In the genomic region with DNA sequence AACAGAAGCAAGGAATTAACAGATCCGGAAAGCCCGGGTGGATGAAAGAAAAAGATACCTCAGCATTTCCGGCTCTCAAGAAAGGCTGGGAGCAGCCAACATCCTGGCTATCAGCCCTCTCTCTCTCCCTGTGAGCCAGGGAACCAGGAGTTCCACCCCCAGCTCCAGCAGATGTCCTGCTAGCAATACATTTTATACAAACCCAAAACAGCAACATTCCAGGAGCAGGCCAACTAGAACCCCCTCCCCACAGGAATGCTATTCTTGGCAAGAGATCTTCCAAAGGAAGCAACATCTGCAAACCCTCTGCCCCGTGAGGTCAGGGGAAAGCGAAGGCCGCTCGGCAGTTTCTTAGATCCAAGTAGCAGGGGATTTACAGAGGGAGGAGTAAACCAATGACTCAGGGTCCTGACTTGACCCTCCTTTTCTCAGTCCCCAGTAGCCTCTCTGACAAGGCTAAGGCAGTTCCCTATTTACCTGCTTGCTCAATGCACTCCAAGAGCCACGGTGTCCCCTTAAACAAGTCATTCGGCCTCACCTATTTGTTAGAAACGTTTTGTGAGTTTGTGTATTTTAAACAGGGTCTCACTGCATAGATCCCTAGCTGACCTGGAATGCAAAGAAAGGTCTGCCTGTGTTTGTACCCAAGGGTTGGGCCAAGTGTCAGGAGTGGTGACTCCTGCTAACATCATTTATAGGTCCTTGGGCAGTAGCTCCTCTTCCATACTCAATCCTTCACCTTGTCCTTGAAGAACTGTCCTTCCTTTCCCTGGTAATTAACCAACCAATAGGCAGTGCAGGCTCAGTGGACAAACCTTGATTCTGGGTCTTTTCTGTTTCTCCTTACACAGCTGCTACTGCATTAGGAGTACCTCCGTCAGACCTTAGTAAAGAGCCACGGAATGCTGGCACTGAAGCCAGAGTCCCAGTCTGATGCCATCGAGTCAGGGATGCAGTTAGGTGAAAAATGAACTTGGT, we compare ENCODE assay signal across 8 mouse cellular contexts. TPM values are rescaled to one million over a fixed set of nuclear protein-coding genes. Genes with fewer than 3 reads are reported as not detected.
DNase-seq lines count a peak whose midpoint lies in the region; ATAC-seq and TF ChIP-seq lines count a peak whose summit lies in the region.

No protein-coding gene starts in this region.

- H3K36me3 ChIP-seq in hindbrain, postnatal 0 days (ENCODE audit: insufficient read depth, low read length): peaks cover 47% of the 10 kb centered on the region
- peaks cover 21% of the 10 kb centered on the region for H3K36me3 ChIP-seq in hindbrain, embryonic 11.5 days (ENCODE audit: control insufficient read depth, insufficient read depth, low read length)
- H3K36me3 ChIP-seq in MEL (ENCODE audit: control insufficient read depth in 1 of 2, insufficient read depth in 2 of 2, low read length in 2 of 2): peaks cover 20 to 22% of the 10 kb centered on the region in 2 experiments
- H3K36me3 ChIP-seq in embryonic facial prominence, embryonic 14.5 days (ENCODE audit: control insufficient read depth, insufficient read depth, low read length): peaks cover 48% of the 10 kb centered on the region

- TF ChIP-seq EP300 in MEL (IDR thresholded peaks at IDR 0.05; ENCODE audit: low read depth in 1 of 2, low read length in 2 of 2): no peak

- H3K27ac ChIP-seq in hindbrain, postnatal 0 days: peak overlapping the region; percentile 36
- no peak overlapping the region for H3K27ac ChIP-seq in hindbrain, embryonic 11.5 days (ENCODE audit: low read depth, low read length)
- H3K27ac ChIP-seq in MEL (ENCODE audit: control insufficient read depth, low read depth, low read length): no peak overlapping the region
- H3K27ac ChIP-seq in embryonic facial prominence, embryonic 14.5 days (replicated peaks; ENCODE audit: low read depth, low read length): peak overlapping the region; percentile 81
- peak overlapping the region; percentile 27 for H3K27ac ChIP-seq in olfactory bulb, adult 2 months (ENCODE audit: insufficient read depth, low read depth, low read length)

- ATAC-seq in hindbrain, postnatal 0 days: no peak
- no peak for ATAC-seq in hindbrain, embryonic 11.5 days (ENCODE audit: low FRiP score)
- ATAC-seq in embryonic facial prominence, embryonic 14.5 days (ENCODE audit: low read depth): peak; percentile 79
- ATAC-seq in CD4-positive, CD25-positive, alpha-beta regulatory T cell, adult 4 months: no peak

- no peak for TF ChIP-seq CTCF in hindbrain, postnatal 0 days (IDR thresholded peaks at IDR 0.05; ENCODE audit: low read depth)
- no peak for TF ChIP-seq CTCF in MEL (IDR thresholded peaks at IDR 0.05 in 2 of 3, conservative IDR thresholded peaks at IDR 0.05 in 1 of 3; ENCODE audit: control insufficient read depth in 1 of 3, insufficient read depth in 1 of 3, low read depth in 2 of 3, low read length in 3 of 3, poor library complexity in 1 of 3, severe bottlenecking in 1 of 3)
- no peak for TF ChIP-seq CTCF in olfactory bulb, adult 2 months (IDR thresholded peaks at IDR 0.05; ENCODE audit: insufficient read depth, low read depth, low read length)

- H3K9me3 ChIP-seq in hindbrain, postnatal 0 days (ENCODE audit: low read length): no peaks in the 10 kb centered on the region
- no peaks in the 10 kb centered on the region for H3K9me3 ChIP-seq in hindbrain, embryonic 11.5 days (ENCODE audit: control insufficient read depth, low read length)
- no peaks in the 10 kb centered on the region for H3K9me3 ChIP-seq in MEL (replicated peaks; ENCODE audit: insufficient read depth, low read length)
- no peaks in the 10 kb centered on the region for H3K9me3 ChIP-seq in embryonic facial prominence, embryonic 14.5 days (ENCODE audit: control insufficient read depth, low read length)

- WGBS in hindbrain, postnatal 0 days: 64% methylated on average over 13 of the region's 13 CpGs
- 63% methylated on average over 13 of the region's 13 CpGs for WGBS in hindbrain, embryonic 11.5 days
- WGBS in embryonic facial prominence, embryonic 14.5 days: 38% methylated on average over 13 of the region's 13 CpGs
- 50% methylated on average over 13 of the region's 13 CpGs for WGBS in olfactory bulb, adult 2 months

- TF ChIP-seq RAD21 in MEL (IDR thresholded peaks at IDR 0.05; ENCODE audit: low read depth, low read length): no peak

- H3K79me2 ChIP-seq in MEL (ENCODE audit: control insufficient read depth, insufficient read depth, low read length, poor library complexity): no peaks in the 10 kb centered on the region

- no peak overlapping the region for H3K9ac ChIP-seq in hindbrain, postnatal 0 days (replicated peaks; ENCODE audit: low read length)
- no peak overlapping the region for H3K9ac ChIP-seq in hindbrain, embryonic 11.5 days (ENCODE audit: low read depth, low read length)
- no peak overlapping the region for H3K9ac ChIP-seq in MEL (ENCODE audit: control insufficient read depth, low read depth, low read length, poor library complexity, severe bottlenecking)
- no peak overlapping the region for H3K9ac ChIP-seq in embryonic facial prominence, embryonic 14.5 days (ENCODE audit: low read depth, low read length)

- H3K4me1 ChIP-seq in hindbrain, postnatal 0 days (ENCODE audit: insufficient read depth, low read length): no peaks in the 10 kb centered on the region; the same call in 1 of the 2 replicates
- H3K4me1 ChIP-seq in hindbrain, embryonic 11.5 days (replicated peaks; ENCODE audit: control insufficient read depth, insufficient read depth, low read length): no peaks in the 10 kb centered on the region
- peaks cover 7 to 8% of the 10 kb centered on the region in 2 experiments for H3K4me1 ChIP-seq in MEL (ENCODE audit: control insufficient read depth in 1 of 2, insufficient read depth in 2 of 2, low read length in 2 of 2)
- H3K4me1 ChIP-seq in embryonic facial prominence, embryonic 14.5 days (ENCODE audit: control insufficient read depth, insufficient read depth, low read length): peaks cover 8% of the 10 kb centered on the region; the same call in 1 of the 2 replicates
- H3K4me1 ChIP-seq in olfactory bulb, adult 2 months (ENCODE audit: control insufficient read depth, insufficient read depth, low read length): peaks cover 11% of the 10 kb centered on the region

- DNase-seq in hindbrain, postnatal 0 days (ENCODE audit: low spot score): peak; percentile 9
- DNase-seq in hindbrain, embryonic 11.5 days (ENCODE audit: low spot score): no peak
- peak; percentile 35 for DNase-seq in MEL (ENCODE audit: low read depth, low spot score)
- DNase-seq in embryonic facial prominence, embryonic 14.5 days (ENCODE audit: low spot score): peak; percentile 89
- DNase-seq in kidney, adult 18-20 months: peak; percentile 28
- DNase-seq in spleen, postnatal 10 days (ENCODE audit: low spot score in 2 of 2): no peak

- no peaks in the 10 kb centered on the region for H3K27me3 ChIP-seq in hindbrain, postnatal 0 days (ENCODE audit: insufficient read depth, low read length)
- H3K27me3 ChIP-seq in hindbrain, embryonic 11.5 days (ENCODE audit: control insufficient read depth, insufficient read depth, low read length): no peaks in the 10 kb centered on the region
- H3K27me3 ChIP-seq in MEL (ENCODE audit: control insufficient read depth in 1 of 2, insufficient read depth in 2 of 2, low read length in 2 of 2): no peaks in the 10 kb centered on the region
- H3K27me3 ChIP-seq in embryonic facial prominence, embryonic 14.5 days (replicated peaks; ENCODE audit: control insufficient read depth, insufficient read depth, low read length): no peaks in the 10 kb centered on the region

- H3K4me3 ChIP-seq in hindbrain, postnatal 0 days (ENCODE audit: low read length): no peak overlapping the region
- no peak overlapping the region for H3K4me3 ChIP-seq in hindbrain, embryonic 11.5 days (ENCODE audit: low read depth, low read length)
- no peak overlapping the region for H3K4me3 ChIP-seq in MEL (ENCODE audit: control insufficient read depth in 1 of 2, insufficient read depth in 1 of 2, low read depth in 2 of 2, low read length in 2 of 2)
- H3K4me3 ChIP-seq in embryonic facial prominence, embryonic 14.5 days (ENCODE audit: low read depth, low read length): no peak overlapping the region
- H3K4me3 ChIP-seq in olfactory bulb, adult 2 months (ENCODE audit: insufficient read depth, low read depth, low read length): no peak overlapping the region

- no peak overlapping the region for H3K4me2 ChIP-seq in hindbrain, postnatal 0 days (ENCODE audit: low read depth, low read length)
- H3K4me2 ChIP-seq in hindbrain, embryonic 11.5 days (replicated peaks; ENCODE audit: low read depth, low read length): no peak overlapping the region
- H3K4me2 ChIP-seq in embryonic facial prominence, embryonic 14.5 days (ENCODE audit: low read depth, low read length): no peak overlapping the region

- TF ChIP-seq POLR2A in MEL (IDR thresholded peaks at IDR 0.05; ENCODE audit: control insufficient read depth in 1 of 2, insufficient read depth in 1 of 2, low read depth in 1 of 2, low read length in 2 of 2, poor library complexity in 1 of 2): peak in 1 of 2 experiments; percentile 53; a peak in 2 of 4 replicates
- no peak for TF ChIP-seq POLR2A in olfactory bulb, adult 2 months (IDR thresholded peaks at IDR 0.05; ENCODE audit: insufficient read depth, low read depth, low read length)

RNA-seq across cellular contexts. Expression of a gene that starts 3.1 kb away (rescaled TPM):
- total RNA-seq in hindbrain, postnatal 0 days (2014; rRNA removed): 1.9 and 8.8 TPM in 2 replicates
- polyA plus RNA-seq in hindbrain, postnatal 0 days (2015; fragmentation: Nextera tagmentation; extraction: Ambion mirVana): 8.5 and 11.4 TPM in 2 replicates
- polyA plus RNA-seq in hindbrain, embryonic 11.5 days (2014; fragmentation: Nextera tagmentation; extraction: Ambion mirVana): 0.19 and 1.4 TPM in 2 replicates
- 0.12 and 0.26 TPM in 2 replicates for total RNA-seq in MEL (2012; rRNA removed)
- polyA plus RNA-seq in MEL (2012; ENCODE audit: insufficient read depth in 1 of 2, insufficient read length in 2 of 2, low read depth in 1 of 2, low replicate concordance in 2 of 2, missing spikeins in 1 of 2): under 1 TPM in 1 of 2 experiments, not detected in 1; 0.18 TPM
- polyA plus RNA-seq in embryonic facial prominence, embryonic 14.5 days (2014; fragmentation: Nextera tagmentation; extraction: Ambion mirVana): 1.4 and 1.7 TPM in 2 replicates
- not detected in 2 replicates for polyA plus RNA-seq in olfactory bulb, adult 2 months (2012; ENCODE audit: insufficient read depth, insufficient read length, low replicate concordance, missing spikeins)
- not detected for polyA plus RNA-seq in CD4-positive, CD25-positive, alpha-beta regulatory T cell, adult 4 months (2017; shearing (Covaris generic))

RNA-seq across cellular contexts. Expression of a gene that starts 37.6 kb away (rescaled TPM):
- total RNA-seq in hindbrain, postnatal 0 days (2014; rRNA removed): 39.5 and 51.9 TPM in 2 replicates
- 51.4 and 51.6 TPM in 2 replicates for polyA plus RNA-seq in hindbrain, postnatal 0 days (2015; fragmentation: Nextera tagmentation; extraction: Ambion mirVana)
- polyA plus RNA-seq in hindbrain, embryonic 11.5 days (2014; fragmentation: Nextera tagmentation; extraction: Ambion mirVana): 66.9 and 67.6 TPM in 2 replicates
- total RNA-seq in MEL (2012; rRNA removed): 31.7 and 32.1 TPM in 2 replicates
- polyA plus RNA-seq in MEL (2012; ENCODE audit: insufficient read depth in 1 of 2, insufficient read length in 2 of 2, low read depth in 1 of 2, low replicate concordance in 2 of 2, missing spikeins in 1 of 2): 10 to 100 TPM in 1 of 2 experiments, not detected in 1; 35.3 TPM
- 69.8 and 77.9 TPM in 2 replicates for polyA plus RNA-seq in embryonic facial prominence, embryonic 14.5 days (2014; fragmentation: Nextera tagmentation; extraction: Ambion mirVana)
- not detected in 2 replicates for polyA plus RNA-seq in olfactory bulb, adult 2 months (2012; ENCODE audit: insufficient read depth, insufficient read length, low replicate concordance, missing spikeins)
- 10 to 100 TPM; 57.7 to 94.5 TPM for polyA plus RNA-seq in CD4-positive, CD25-positive, alpha-beta regulatory T cell, adult 4 months (2017; shearing (Covaris generic))

RNA-seq across cellular contexts. Expression of a gene that starts 37.8 kb away (rescaled TPM):
- total RNA-seq in hindbrain, postnatal 0 days (2014; rRNA removed): 82.5 and 83.1 TPM in 2 replicates
- 60.6 and 64.6 TPM in 2 replicates for polyA plus RNA-seq in hindbrain, postnatal 0 days (2015; fragmentation: Nextera tagmentation; extraction: Ambion mirVana)
- 161 and 190 TPM in 2 replicates for polyA plus RNA-seq in hindbrain, embryonic 11.5 days (2014; fragmentation: Nextera tagmentation; extraction: Ambion mirVana)
- 150 and 170 TPM in 2 replicates for total RNA-seq in MEL (2012; rRNA removed)
- 100 to 1,000 TPM; 167 to 224 TPM for polyA plus RNA-seq in MEL (2012; ENCODE audit: insufficient read depth in 1 of 2, insufficient read length in 2 of 2, low read depth in 1 of 2, low replicate concordance in 2 of 2, missing spikeins in 1 of 2)
- 127 and 139 TPM in 2 replicates for polyA plus RNA-seq in embryonic facial prominence, embryonic 14.5 days (2014; fragmentation: Nextera tagmentation; extraction: Ambion mirVana)
- polyA plus RNA-seq in olfactory bulb, adult 2 months (2012; ENCODE audit: insufficient read depth, insufficient read length, low replicate concordance, missing spikeins): 172 TPM in 1 of 2 replicates, not detected in the other
- 100 to 1,000 TPM in 1 of 2 experiments, 10 to 100 TPM in 1; 98.5 to 141 TPM for polyA plus RNA-seq in CD4-positive, CD25-positive, alpha-beta regulatory T cell, adult 4 months (2017; shearing (Covaris generic))

Comparison
In these comparisons a context has a peak if more than half of its experiments do, and no peak if none do; other contexts are left out.
1. DNase-seq: peak in hindbrain, postnatal 0 days (single experiment), MEL (single experiment), embryonic facial prominence, embryonic 14.5 days (single experiment) and kidney, adult 18-20 months (single experiment); none in hindbrain, embryonic 11.5 days (single experiment) and spleen, postnatal 10 days (0 of 2).
2. H3K27ac ChIP-seq: peak in hindbrain, postnatal 0 days (single experiment), embryonic facial prominence, embryonic 14.5 days (single experiment) and olfactory bulb, adult 2 months (single experiment); none in hindbrain, embryonic 11.5 days (single experiment) and MEL (single experiment).